Mouse (Mus musculus): Measurements from ENCODE around the gene Ssu72. TPM values are rescaled to one million over a fixed set of nuclear protein-coding genes. Genes with fewer than 3 reads are reported as not detected.

The Ssu72 gene
- total RNA-seq, 2 experiments from 2014 or later, result 78.8 to 84.0 TPM

DNA sequence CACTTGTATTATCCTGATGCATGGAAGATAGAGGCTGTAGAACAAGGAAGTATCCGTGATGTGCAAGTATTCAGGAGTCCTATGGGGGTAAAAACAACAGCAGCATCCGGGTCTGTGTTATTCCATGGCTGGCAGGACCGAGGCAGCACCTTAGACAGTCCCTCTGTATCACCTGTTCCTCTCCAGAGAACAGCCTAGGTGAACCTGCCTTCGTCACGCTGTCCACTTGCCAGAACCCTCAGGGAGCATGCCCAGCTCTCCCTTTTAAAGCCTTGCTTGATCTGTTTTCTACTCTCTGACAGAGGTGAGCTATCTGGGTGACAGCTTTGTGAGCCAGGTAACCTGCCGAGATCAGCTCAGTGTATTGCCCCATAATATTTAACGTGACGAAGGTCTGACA lies 39.9 kb downstream of the Ssu72 start:
- no peak for DNase-seq (ENCODE audit: extremely low spot score in 1 of 2, low spot score in 1 of 2)

- DNase-seq (ENCODE audit: extremely low spot score in 1 of 2, low spot score in 1 of 2), result no peak
Measured at GRCm38 (mm10) chr4:155745136-155745535, 40.5 kb downstream of the Ssu72 start.

GRCm38 (mm10) chr4:155746036-155746548 lies 41.5 kb downstream of the Ssu72 start:
- DNase-seq (ENCODE audit: extremely low spot score in 1 of 2, low spot score in 1 of 2), result no peak

DNA sequence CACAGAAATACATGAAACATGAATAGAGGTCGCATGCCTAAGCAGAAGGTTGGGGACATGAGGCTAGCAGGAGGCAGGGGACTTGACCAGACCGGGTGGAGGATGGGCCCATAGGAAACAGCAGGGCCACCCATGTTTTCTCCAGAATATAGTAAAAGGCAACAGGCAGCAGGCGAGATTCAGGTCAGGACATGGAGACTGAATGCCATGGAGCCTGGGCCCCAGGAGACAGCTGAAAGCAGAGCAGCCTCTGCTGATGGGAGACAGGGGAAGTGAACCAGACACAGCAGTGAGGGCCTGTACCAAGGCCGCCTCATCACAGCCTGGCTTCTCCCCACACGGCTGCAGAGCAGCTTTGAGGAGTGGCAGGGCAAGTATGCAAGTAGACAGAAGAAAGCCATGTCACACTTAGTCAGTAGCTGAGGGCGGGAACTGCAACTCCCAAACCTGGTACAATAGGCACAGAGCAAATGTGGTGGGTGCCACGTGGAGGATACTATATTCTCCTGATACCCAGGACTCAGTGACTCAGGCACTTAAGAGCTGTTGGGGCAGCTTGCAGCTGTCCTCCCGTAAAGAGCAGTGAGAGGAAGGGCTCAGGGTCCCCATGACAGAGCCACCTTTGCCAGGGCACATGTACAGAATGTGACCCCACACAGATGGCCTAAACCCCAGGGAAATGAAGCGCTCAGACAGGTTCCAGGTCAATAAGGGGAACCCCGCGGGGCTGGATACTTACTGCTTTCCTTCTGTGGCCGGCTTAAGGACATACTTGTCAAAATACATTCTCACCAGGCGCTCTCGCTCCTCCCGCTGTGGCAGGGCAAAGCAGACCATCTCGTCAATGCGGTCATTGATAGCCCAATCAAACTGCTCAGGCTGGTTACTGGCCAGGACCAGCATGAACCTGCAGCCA lies 42.2 kb downstream of the Ssu72 start:
- DNase-seq (ENCODE audit: extremely low spot score in 1 of 2, low spot score in 1 of 2), result no peak

- DNase-seq (ENCODE audit: extremely low spot score in 1 of 2, low spot score in 1 of 2), result no peak
Measured at GRCm38 (mm10) chr4:155757011-155757410, 52.4 kb downstream of the Ssu72 start.

DNA sequence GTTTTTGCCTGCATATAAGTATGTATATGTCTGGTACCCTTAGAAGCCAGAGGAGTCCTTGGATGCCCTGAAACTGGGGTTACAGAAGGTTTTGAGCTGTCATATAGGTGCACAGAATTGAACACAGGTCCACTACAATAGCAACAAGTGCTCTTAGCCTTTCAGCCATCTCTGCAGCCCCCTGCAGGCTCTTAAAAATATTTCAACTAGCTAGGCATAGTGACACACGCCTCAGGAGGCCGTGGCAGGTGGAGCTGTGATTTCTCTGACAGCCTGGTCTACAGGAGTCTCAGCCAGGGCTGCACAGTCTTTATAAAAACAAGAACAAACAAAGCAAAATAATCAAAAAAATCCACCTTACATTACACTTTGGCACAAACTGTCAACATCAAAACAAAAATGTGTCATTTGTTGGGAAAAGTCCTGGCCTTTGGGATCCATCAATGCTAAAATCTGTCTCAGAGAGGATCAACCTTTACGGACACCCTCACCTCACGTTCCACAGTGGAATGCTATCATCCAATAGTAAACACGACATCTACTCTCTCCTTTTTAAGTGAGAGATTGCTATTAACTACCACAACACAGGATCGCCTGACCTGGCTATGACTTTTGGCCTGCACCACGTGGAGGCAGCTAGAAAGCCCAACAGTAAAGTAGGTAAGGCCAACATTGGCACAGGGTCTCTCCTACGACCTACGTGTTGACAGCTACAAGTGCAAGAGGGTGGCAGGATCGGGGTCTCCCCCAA lies 55.4 kb downstream of the Ssu72 start:
- DNase-seq (ENCODE audit: extremely low spot score in 1 of 2, low spot score in 1 of 2), result no peak

DNA sequence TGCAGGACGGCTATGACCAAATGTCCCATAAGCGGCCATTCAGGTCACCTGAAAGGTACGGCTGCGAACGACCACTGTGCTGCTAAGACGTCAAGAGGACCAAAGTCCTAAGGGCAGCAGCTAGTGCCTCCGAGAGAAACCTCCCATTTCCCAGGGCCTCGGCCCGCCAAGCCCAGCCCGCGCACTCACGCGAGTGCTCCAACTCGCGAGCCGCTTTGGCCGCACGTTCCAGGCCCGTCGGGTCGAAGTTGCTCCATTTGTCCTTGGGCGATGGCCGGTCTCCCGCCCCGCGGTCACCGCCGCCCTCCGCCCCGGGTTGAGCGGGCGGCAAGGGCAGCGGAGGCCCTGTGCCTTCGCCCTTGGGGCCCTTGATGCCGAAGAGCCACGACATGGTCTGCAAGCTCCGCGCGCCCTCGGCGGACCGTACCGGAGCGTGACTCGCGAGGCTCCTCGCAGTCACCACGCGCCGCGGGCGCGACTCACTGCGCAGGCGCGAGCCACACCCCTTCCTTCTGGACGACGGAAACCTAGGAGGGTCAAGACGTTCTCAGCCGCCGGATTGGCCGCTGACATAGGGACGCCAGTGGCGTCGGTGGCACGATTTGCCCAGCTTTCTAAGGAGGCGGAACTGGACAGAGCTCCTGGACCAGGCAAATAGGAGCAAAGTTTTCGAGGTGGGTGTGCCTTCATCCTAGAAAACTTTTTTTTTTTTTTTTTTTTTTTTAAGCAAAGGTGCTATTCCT lies 56.2 kb downstream of the Ssu72 start, which contains the start of gene Atad3a:
Gene Atad3a (minus strand): TSS at position 481 of the 743 bp plus-strand sequence.
- peak; percentile 96 to 97 for DNase-seq (ENCODE audit: extremely low spot score in 1 of 2, low spot score in 1 of 2)

- no peak for DNase-seq (ENCODE audit: extremely low spot score in 1 of 2, low spot score in 1 of 2)
Measured at GRCm38 (mm10) chr4:155761356-155762099, 56.9 kb downstream of the Ssu72 start.

DNA sequence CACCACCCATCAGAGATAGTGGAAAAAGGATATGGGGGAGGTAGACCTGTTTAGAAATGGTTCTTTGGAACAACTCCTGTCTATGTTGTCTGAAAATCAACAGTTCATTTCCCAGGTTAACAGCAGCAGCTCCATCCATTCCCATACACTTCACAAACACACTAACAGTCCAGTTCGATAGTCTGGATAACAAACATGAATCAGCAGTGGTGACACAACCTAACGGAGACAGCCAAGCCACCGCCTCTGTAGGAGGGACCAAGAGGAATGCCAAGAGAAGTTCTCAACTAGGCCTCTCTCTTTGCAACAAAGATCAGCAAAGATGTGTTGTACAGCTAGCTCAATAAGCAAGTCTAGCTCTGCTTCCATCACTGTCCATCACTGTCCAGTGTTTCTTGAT lies 57.8 kb downstream of the Ssu72 start:
- DNase-seq (ENCODE audit: extremely low spot score in 1 of 2, low spot score in 1 of 2), result no peak

GRCm38 (mm10) chr4:155769496-155769879 lies 64.9 kb downstream of the Ssu72 start:
- no peak for DNase-seq (ENCODE audit: extremely low spot score in 1 of 2, low spot score in 1 of 2)

DNA sequence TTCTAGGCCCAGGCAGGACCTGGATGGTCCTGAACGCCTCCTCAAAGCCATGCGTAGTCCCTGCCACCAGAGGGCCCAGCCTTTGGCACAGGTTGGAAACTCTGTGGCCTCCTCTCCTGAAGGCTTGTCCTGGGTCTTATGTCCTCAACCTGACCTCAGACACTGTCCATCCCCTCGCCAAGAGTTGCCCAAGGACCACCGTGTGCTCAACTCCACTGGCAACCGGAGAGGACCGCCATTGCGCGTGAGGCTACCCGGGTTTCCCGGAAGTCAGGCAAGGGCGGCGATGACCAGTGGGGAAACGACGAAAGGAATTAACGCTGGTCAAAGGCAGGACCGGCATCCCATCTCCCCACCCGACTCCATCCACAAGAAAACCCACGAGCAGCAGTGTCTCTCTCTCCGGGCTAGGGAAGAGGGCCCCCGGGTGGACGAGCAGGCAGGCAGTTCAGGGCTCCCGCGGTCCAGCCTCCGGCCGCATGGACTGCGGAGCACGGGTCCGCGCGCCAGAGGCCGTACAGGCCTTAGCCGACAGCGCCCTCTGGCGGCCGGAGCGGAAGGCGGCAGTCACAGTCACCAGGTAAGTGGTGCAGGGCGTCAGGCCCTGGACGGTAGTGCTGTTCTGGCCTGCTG lies 65.4 kb downstream of the Ssu72 start:
- peak; percentile 90 to 95 for DNase-seq (ENCODE audit: extremely low spot score in 1 of 2, low spot score in 1 of 2)

DNA sequence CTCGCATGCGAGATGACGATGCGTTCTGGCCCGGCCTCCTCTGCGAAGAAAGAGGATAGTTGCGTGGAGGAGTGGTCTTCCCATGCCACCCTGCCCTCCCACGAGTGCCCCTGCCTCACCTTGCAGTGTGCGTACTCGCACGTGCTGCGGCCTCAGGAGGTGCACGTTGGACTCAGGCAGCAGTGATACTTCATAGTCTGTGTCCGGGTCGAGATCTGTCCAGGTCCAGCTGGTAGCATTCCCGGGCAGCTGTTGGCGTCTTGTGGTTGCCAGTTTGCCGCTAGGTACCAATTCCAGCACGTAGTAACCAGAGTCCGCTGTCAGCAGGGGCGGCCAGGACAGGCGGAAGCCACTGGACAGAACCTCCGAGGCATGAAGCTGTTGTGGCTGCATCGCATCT lies 66.0 kb downstream of the Ssu72 start:
- no peak for DNase-seq (ENCODE audit: extremely low spot score in 1 of 2, low spot score in 1 of 2)

DNA sequence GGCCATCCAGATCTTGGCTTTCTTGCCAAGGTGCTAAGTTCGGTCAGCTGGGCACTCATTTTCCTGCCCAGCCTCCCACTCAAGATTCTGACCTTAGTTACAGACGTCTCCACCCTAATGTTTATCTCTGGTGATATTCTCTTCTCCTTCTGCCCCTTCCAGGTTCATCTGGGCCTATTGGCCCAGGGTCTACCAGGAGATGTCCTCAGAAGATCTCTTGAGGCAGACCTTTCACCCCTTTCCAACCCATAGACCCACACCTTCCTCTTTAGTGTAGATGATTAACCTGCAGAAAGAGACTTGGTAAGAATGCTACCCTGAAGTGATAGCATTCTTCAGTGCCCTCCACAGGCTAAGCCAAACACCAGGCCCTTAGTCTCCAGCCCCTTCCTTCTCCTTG lies 67.1 kb downstream of the Ssu72 start:
- no peak for DNase-seq (ENCODE audit: extremely low spot score in 1 of 2, low spot score in 1 of 2)

DNA sequence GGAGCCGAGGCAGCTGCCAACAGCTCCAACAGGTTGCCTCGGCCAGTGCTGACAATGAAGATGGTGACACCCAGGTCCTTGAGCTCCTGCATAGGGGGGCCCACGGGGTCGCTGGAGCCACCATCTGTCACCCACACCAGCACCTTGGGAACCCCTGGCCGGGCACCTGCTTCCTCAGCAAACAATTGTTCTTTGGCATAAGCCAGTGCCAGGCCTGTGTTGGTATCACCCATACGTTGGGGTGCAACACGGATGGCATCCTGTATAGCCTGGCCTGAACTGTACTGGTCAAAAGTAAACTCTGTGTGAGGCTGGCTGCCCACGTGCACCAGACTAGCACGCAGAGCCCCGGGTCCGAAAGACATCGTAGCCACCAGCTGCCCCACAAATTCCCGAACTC lies 68.2 kb downstream of the Ssu72 start:
- DNase-seq (ENCODE audit: extremely low spot score in 1 of 2, low spot score in 1 of 2), result no peak

DNA sequence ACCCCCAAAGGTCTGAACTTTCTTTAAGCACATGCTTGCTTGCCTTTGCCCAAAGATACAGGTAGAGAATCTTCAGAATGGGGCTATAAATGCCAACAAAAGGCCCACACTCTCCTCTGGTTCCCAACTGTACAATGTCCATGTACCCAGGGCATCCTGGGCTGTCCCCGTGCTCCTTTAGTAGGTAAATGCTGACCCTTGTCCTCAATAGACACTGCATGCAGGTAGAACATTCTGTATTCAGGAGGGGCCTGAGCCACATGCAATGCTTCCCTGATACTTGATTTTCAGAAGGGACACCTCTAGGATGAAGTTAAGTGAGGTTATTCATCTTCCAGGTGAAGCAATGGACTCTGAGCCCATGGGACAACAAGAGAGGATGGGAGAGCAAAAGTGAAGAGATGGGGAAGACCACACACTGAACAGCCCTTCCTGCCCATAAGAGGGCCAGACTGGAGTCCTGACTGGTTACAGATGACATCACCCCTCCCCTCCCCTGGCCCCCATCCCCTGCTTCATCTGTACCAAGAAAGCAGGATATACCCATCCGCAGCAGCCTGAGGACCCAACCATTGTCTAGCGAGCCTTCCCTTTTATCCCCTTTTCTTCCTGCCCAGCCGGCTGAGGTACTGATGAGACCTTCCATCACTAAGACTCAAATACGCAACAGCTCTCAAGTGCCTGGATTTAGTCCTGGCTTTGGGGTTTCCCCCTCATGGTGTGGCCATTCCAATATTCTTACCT lies 68.9 kb downstream of the Ssu72 start:
- DNase-seq (ENCODE audit: extremely low spot score in 1 of 2, low spot score in 1 of 2), result no peak

- peak; percentile 69 to 71 for DNase-seq (ENCODE audit: extremely low spot score in 1 of 2, low spot score in 1 of 2)
Measured at GRCm38 (mm10) chr4:155774280-155774754, 69.7 kb downstream of the Ssu72 start, which contains the start of gene Vwa1. TSS of gene Vwa1 (minus strand) at chr4:155774698.

DNA sequence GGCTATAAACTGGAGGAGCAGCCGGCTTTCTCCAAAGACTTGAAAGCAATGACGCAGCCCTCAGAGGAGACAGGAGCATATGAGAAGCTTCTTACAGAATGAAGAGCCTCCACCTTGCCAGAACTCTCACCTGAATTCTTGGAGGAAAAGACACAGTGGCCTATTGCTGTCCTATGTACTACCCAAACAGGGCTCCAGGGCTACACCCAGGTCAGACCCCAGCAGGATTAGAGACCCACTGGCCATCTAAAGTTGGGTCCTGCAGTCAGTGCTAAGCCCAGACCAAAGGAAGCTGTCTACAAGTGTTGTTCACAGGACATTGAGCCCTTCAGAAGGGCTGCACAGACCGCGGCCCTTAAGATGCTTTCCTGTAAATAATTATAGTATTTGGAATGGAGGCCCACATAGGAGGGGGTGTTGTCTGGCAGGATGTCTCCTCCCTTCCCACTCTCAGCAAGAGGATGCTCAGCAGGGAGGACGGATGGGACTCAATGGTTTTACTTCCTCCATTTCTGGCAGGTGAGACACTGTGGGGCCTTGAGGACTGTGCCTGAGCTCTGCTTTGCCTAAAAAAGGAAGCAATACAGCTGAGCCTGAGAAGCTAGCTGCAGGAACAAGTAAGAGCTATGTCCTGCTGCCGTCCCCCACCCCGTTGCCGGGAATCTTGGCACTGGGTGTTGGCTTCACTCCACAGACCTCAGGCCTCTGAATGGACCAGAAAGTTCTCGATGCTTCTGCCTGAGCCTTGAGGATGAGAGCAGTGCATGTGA lies 70.6 kb downstream of the Ssu72 start:
- peak in 1 of 2 experiments; percentile 36 for DNase-seq (ENCODE audit: extremely low spot score in 1 of 2, low spot score in 1 of 2)

GRCm38 (mm10) chr4:155775855-155776254 lies 71.3 kb downstream of the Ssu72 start:
- no peak for DNase-seq (ENCODE audit: extremely low spot score in 1 of 2, low spot score in 1 of 2)
